Mouse (Mus musculus) heart, embryonic 14.5 days (tissue): Measurements from ENCODE around the gene Dchs2. TPM values are rescaled to one million over a fixed set of nuclear protein-coding genes. Genes with fewer than 3 reads are reported as not detected.
A peak's percentile ranks its signal among the peaks of the same experiment; 100 is the strongest.

ENCODE experiments used
- ATAC-seq: fragments of 200-750 bp; cut with Nextera tagmentation; 2 replicates; pipeline ENCODE4 v1.8.0; 2017; ENCODE audit warnings: low read depth, moderate TSS enrichment; ENCODE audit not compliant: insufficient number of reproducible peaks, insufficient read depth, low FRiP score
- H3K27ac ChIP-seq, 2 experiments: fragments of 200-500 bp in 1 of 2; fragments of 300-500 bp in 1 of 2; sonication (generic) in 1 of 2; replicated peaks in 1 of 2; 2 replicates each; pipeline ENCODE4 v1.5.1; 2012 to 2014; ENCODE audit warnings: low read depth in 2 of 2, low read length in 2 of 2, control low read depth in 1 of 2, mild to moderate bottlenecking in 1 of 2, mixed read lengths in 1 of 2; ENCODE audit not compliant: control insufficient read depth in 1 of 2, insufficient read depth in 1 of 2
- H3K27me3 ChIP-seq: fragments of 300-500 bp; sonication (generic); 2 replicates; pipeline ENCODE4 v1.6.1; 2014; ENCODE audit warnings: mild to moderate bottlenecking, low read length, control low read depth; ENCODE audit not compliant: control insufficient read depth, insufficient read depth
- H3K36me3 ChIP-seq: fragments of 300-500 bp; sonication (generic); 2 replicates; pipeline ENCODE4 v1.6.1; 2014; ENCODE audit warnings: mild to moderate bottlenecking, control low read depth, low read length, mixed read lengths; ENCODE audit not compliant: control insufficient read depth, insufficient read depth
- H3K4me1 ChIP-seq, 2 experiments: fragments of 200-500 bp in 1 of 2; fragments of 300-500 bp in 1 of 2; sonication (generic) in 1 of 2; 2 replicates each; pipeline ENCODE4 v1.6.1; 2012 to 2014; ENCODE audit warnings: low read length in 2 of 2, control low read depth in 1 of 2, mixed read lengths in 1 of 2; ENCODE audit not compliant: control insufficient read depth in 2 of 2, insufficient read depth in 2 of 2
- H3K4me2 ChIP-seq: fragments of 300-500 bp; sonication (generic); 2 replicates; pipeline ENCODE4 v1.6.1; 2014; ENCODE audit warnings: mild to moderate bottlenecking, low read length
- H3K4me3 ChIP-seq, 2 experiments: fragments of 200-500 bp in 1 of 2; fragments of 300-500 bp in 1 of 2; sonication (generic) in 1 of 2; 2 replicates each; pipeline ENCODE4 v1.5.1; 2012 to 2014; ENCODE audit warnings: low read length in 2 of 2, mild to moderate bottlenecking in 2 of 2, control low read depth in 1 of 2, low read depth in 1 of 2, moderate library complexity in 1 of 2; ENCODE audit not compliant: control insufficient read depth in 1 of 2, insufficient read depth in 1 of 2
- H3K9ac ChIP-seq: fragments of 300-500 bp; sonication (generic); 2 replicates; pipeline ENCODE4 v1.6.1; 2014; ENCODE audit warnings: mild to moderate bottlenecking, low read length
- H3K9me3 ChIP-seq: fragments of 300-500 bp; sonication (generic); 2 replicates; pipeline ENCODE4 v1.6.1; 2016; ENCODE audit warnings: low read length, control low read depth; ENCODE audit not compliant: control insufficient read depth
- WGBS: fragments of 180-500 bp; shearing (Covaris S2); extraction: QIAGEN DNeasy Blood & Tissue Kit; methylation state at CpG from one replicate; pipeline ENCODE4 v1.1.7; 2014; 5-methylcytosine and 5-hydroxymethylcytosine counted together
- polyA plus RNA-seq: library from polyadenylated mRNA; unstranded; fragments of >200 nt; fragmentation: Nextera tagmentation; extraction: Ambion mirVana; gene quantifications from 2 replicates; pipeline ENCODE4 v1.2.1, GENCODE M21; 2014

Dchs2 gene
- polyA plus RNA-seq, 1 experiment from 2014 or later: 0.31 TPM

GRCm38 (mm10) chr3:83275703-83276102, 148.0 kb downstream of the Dchs2 start:
- no peak for ATAC-seq
- Histone ChIP-seq H3K27me3 (no peaks in the 10 kb centered on the region), H3K27ac (no peak overlapping the region), H3K4me1 (peaks cover 5 to 9% of the 10 kb centered on the region in 2 experiments; a peak in 3 of 4 replicates), H3K9me3 (no peaks in the 10 kb centered on the region), H3K4me2 (no peak overlapping the region), H3K36me3 (no peaks in the 10 kb centered on the region), H3K4me3 (no peak overlapping the region), H3K9ac (no peak overlapping the region)
- 23% methylated on average over 5 of the region's 5 CpGs for WGBS

- Histone ChIP-seq H3K36me3 (no peaks in the 10 kb centered on the region), H3K9ac (no peak overlapping the region), H3K27me3 (no peaks in the 10 kb centered on the region), H3K4me1 (no peaks in the 10 kb centered on the region), H3K27ac (no peak overlapping the region), H3K4me3 (no peak overlapping the region), H3K9me3 (no peaks in the 10 kb centered on the region), H3K4me2 (no peak overlapping the region)
- no peak for ATAC-seq
- WGBS: 60% methylated on average over 1 of the region's 1 CpGs
These were observed 156.1 kb downstream of the Dchs2 start for GRCm38 (mm10) chr3:83283882-83284281.

- no peaks in the 10 kb centered on the region for H3K36me3 ChIP-seq
- H3K4me2 ChIP-seq: peak overlapping the region; percentile 74
- WGBS: 6% methylated on average over 11 of the region's 11 CpGs
- no peaks in the 10 kb centered on the region for H3K9me3 ChIP-seq
- peak overlapping the region; percentile 36 to 40 for H3K4me3 ChIP-seq
- H3K27ac ChIP-seq: no peak overlapping the region
- no peak for ATAC-seq
- no peaks in the 10 kb centered on the region for H3K27me3 ChIP-seq
- no peaks in the 10 kb centered on the region for H3K4me1 ChIP-seq
- peak overlapping the region; percentile 68 for H3K9ac ChIP-seq
These were observed 159.2 kb downstream of the Dchs2 start for GRCm38 (mm10) chr3:83286975-83287405.

DNA sequence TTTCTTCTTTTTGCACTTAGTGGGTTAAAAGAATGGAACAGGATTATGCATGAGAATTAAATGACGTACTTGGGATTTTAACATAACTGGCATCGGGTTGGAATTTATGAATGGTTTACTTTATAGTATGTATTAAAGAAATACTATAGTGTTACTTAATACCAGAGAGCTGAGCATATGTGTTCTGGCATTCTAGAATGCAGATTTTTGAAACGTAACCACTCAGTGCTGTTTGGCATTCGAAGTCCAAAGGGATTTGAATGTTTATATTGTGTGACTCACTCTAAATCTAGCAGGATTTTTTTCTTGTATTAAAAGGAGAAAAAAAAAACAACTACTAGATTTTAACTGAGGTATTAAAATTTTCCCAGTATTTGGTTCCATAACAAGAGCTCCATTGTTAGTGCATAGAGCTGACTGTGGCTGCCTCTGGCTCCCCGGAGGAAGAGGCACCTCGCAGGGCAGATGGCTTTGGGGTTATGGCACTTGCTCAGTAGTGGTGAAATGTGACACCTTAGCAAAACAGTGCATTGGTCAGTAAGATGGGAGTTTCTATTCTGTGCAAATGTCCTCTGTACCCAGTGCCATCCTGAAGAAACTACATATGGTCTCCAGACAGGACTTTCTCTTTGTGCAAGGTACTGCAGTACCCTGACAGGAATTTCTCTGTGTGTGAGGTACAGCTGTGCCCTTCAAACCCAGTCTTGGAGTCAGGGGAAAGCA, 160.5 kb downstream of the Dchs2 start:
- no peak overlapping the region for H3K4me2 ChIP-seq
- ATAC-seq: no peak
- WGBS: 64% methylated on average over 6 of the region's 6 CpGs

GRCm38 (mm10) chr3:83290482-83290881, 162.7 kb downstream of the Dchs2 start:
- no peak overlapping the region for H3K9ac ChIP-seq
- H3K4me2 ChIP-seq: no peak overlapping the region
- H3K36me3 ChIP-seq: no peaks in the 10 kb centered on the region
- ATAC-seq: no peak
- H3K27me3 ChIP-seq: no peaks in the 10 kb centered on the region
- no peaks in the 10 kb centered on the region for H3K9me3 ChIP-seq
- no peaks in the 10 kb centered on the region for H3K4me1 ChIP-seq
- H3K27ac ChIP-seq: no peak overlapping the region
- no peak overlapping the region for H3K4me3 ChIP-seq

More for the DNA sequence above, 160.5 kb downstream of the Dchs2 start:
- Histone ChIP-seq H3K9ac (no peak overlapping the region), H3K27ac (no peak overlapping the region), H3K4me1 (no peaks in the 10 kb centered on the region), H3K27me3 (no peaks in the 10 kb centered on the region), H3K4me3 (no peak overlapping the region), H3K9me3 (no peaks in the 10 kb centered on the region), H3K36me3 (no peaks in the 10 kb centered on the region)

- ATAC-seq: no peak
- Histone ChIP-seq H3K4me1 (no peaks in the 10 kb centered on the region), H3K36me3 (no peaks in the 10 kb centered on the region), H3K27me3 (no peaks in the 10 kb centered on the region), H3K4me2 (no peak overlapping the region), H3K9me3 (no peaks in the 10 kb centered on the region), H3K27ac (no peak overlapping the region), H3K9ac (no peak overlapping the region), H3K4me3 (no peak overlapping the region)
- 46% methylated on average over 1 of the region's 1 CpGs for WGBS
These were observed 163.2 kb downstream of the Dchs2 start for GRCm38 (mm10) chr3:83290953-83291352.

DNA sequence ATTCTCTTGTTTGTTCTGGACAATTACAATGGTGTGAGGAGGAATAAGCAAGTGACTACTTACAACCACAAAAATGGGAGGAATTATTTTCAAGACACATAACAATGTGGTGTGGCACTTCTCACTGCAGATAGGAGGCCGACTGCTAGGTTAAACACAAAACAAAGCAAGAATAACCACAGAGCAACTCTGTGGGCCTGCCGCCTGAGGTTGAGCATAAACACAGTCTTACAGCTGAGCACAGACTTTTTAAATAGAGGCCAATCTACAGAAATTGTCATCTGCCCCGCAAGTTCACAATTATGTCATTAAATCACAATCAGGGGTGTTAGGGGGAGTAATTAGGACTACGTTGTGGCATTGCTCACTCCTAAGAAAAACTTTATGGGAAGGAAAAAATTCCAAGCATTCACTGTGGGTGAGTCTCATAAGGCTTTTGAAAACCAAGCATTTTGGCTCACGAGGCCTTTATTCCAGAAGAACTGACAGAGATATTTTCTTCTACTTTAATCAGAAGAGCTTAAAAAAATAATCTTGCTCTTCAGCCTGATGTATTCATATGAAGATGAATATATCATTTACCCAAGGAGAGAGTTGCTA, 172.1 kb downstream of the Dchs2 start:
- 60% methylated on average over 5 of the region's 5 CpGs for WGBS
- no peak for ATAC-seq
- no peaks in the 10 kb centered on the region for H3K9me3 ChIP-seq

More for the DNA sequence above, 172.1 kb downstream of the Dchs2 start:
- Histone ChIP-seq H3K27me3 (no peaks in the 10 kb centered on the region), H3K9ac (no peak overlapping the region), H3K27ac (no peak overlapping the region), H3K4me3 (no peak overlapping the region), H3K36me3 (no peaks in the 10 kb centered on the region), H3K4me2 (no peak overlapping the region), H3K4me1 (no peaks in the 10 kb centered on the region)
